Mouse (Mus musculus): Measurements from ENCODE around the gene Nudt12.

Nudt12 gene

GRCm38 (mm10) chr17:59013091-59013459, at the start of gene Nudt12:
Nudt12 (minus strand) TSS chr17:59013372.
- ATAC-seq (ENCODE audit: insufficient number of reproducible peaks, low FRiP score, low TSS enrichment) = peak; percentile 86

- ATAC-seq (ENCODE audit: insufficient number of reproducible peaks, low FRiP score, low TSS enrichment) = no peak
Measured at GRCm38 (mm10) chr17:59053306-59053705, 40.1 kb upstream of the Nudt12 start.

GRCm38 (mm10) chr17:59039754-59040153, 26.6 kb upstream of the Nudt12 start:
- ATAC-seq (ENCODE audit: insufficient number of reproducible peaks, low FRiP score, low TSS enrichment) = no peak

GRCm38 (mm10) chr17:59033445-59033844, 20.3 kb upstream of the Nudt12 start:
- ATAC-seq (ENCODE audit: insufficient number of reproducible peaks, low FRiP score, low TSS enrichment) = no peak

GRCm38 (mm10) chr17:59026336-59026735, 13.2 kb upstream of the Nudt12 start:
- no peak for ATAC-seq (ENCODE audit: insufficient number of reproducible peaks, low FRiP score, low TSS enrichment)

GRCm38 (mm10) chr17:59024502-59024901, 11.3 kb upstream of the Nudt12 start:
- ATAC-seq (ENCODE audit: insufficient number of reproducible peaks, low FRiP score, low TSS enrichment) = no peak

- no peak for ATAC-seq (ENCODE audit: insufficient number of reproducible peaks, low FRiP score, low TSS enrichment)
Measured at GRCm38 (mm10) chr17:59023971-59024370, 10.8 kb upstream of the Nudt12 start.

GRCm38 (mm10) chr17:59018666-59019065, 5.5 kb upstream of the Nudt12 start:
- no peak for ATAC-seq (ENCODE audit: insufficient number of reproducible peaks, low FRiP score, low TSS enrichment)

GRCm38 (mm10) chr17:59012421-59013090, 616 bp downstream of the Nudt12 start:
- ATAC-seq (ENCODE audit: insufficient number of reproducible peaks, low FRiP score, low TSS enrichment) = peak; percentile 47; the same call in 1 of the 2 replicates

- no peak for ATAC-seq (ENCODE audit: insufficient number of reproducible peaks, low FRiP score, low TSS enrichment)
Measured at GRCm38 (mm10) chr17:59011546-59012307, 1.4 kb downstream of the Nudt12 start.

GRCm38 (mm10) chr17:58991275-58991674, 21.9 kb downstream of the Nudt12 start, which contains the start of gene Pdzph1:
Pdzph1 (minus strand) TSS chr17:58991375.
- no peak for ATAC-seq (ENCODE audit: insufficient number of reproducible peaks, low FRiP score, low TSS enrichment)

GRCm38 (mm10) chr17:58973237-58973636, 39.9 kb downstream of the Nudt12 start:
- ATAC-seq (ENCODE audit: insufficient number of reproducible peaks, low FRiP score, low TSS enrichment) = no peak

GRCm38 (mm10) chr17:58959905-58960304, 53.3 kb downstream of the Nudt12 start:
- no peak for ATAC-seq (ENCODE audit: insufficient number of reproducible peaks, low FRiP score, low TSS enrichment)

GRCm38 (mm10) chr17:58957055-58957454, 56.1 kb downstream of the Nudt12 start:
- ATAC-seq (ENCODE audit: insufficient number of reproducible peaks, low FRiP score, low TSS enrichment) = no peak

All from cerebellum, adult (tissue).